Mouse (Mus musculus) layer of hippocampus, postnatal 14 days (tissue): ENCODE data around the gene Tnrc6b. TPM values are rescaled to one million over a fixed set of nuclear protein-coding genes. Genes with fewer than 3 reads are reported as not detected.

Experiments used
- DNase-seq, 2 experiments: peaks; one replicate each; pipeline ENCODE4 v3.0.0; 2021 to 2022; ENCODE audit warnings: low spot score in 2 of 2, mixed read lengths in 1 of 2
- total RNA-seq, 2 experiments: library from RNA; stranded (reverse); gene quantifications; 2 replicates each; pipeline ENCODE4 v1.2.3; 2021

Tnrc6b gene
- total RNA-seq, 2 experiments from 2014 or later, result 110 to 128 TPM

DNA sequence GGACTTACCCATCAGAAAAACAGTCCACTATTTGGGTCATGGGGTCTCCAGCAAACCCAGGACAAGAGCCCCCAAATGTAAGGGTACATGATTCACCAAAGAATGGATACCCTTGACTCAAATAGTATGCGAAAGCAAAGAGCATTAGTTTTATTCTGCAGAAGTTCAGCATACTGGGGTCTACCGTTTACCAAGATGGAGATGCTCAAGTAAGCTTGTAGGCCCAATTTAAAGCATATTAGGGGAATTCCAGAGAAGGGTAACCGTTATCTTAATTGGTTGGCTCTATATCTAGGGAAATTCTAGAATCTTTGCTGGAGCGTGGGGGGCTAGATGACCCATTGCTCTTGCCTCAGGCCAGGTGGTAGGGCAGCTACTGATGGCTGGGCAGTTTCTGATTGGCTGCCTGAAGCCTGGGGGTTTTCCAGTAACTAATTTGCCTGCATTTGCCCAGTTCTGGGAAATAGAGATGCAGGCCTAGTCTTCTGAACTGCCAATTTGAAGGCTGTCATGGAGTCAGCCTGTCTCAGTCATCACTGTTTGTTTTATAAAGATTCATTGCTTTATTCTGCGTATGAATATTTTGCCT is 70.2 kb downstream of the Tnrc6b start:
- no peak for DNase-seq

DNA sequence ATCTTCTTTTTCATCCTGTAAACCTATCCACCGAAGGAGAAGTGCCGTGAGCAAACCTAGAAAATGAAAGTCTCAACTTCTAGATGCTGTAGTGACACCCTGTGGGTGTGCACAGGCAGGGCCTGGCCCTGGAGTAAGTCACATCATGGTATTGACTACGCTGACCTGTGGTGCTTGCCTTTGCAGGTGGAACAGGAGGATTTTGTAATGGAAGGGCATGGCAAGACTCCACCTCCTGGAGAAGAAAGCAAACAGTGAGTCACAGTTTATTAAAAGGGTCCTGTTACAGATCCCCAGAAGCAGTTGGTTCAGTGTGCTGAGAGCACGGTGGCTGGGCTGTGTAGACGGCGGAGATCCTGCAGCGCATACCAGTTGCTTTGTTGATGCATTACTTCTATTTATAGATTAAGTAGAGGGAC is 73.4 kb downstream of the Tnrc6b start:
- DNase-seq, result no peak

DNA sequence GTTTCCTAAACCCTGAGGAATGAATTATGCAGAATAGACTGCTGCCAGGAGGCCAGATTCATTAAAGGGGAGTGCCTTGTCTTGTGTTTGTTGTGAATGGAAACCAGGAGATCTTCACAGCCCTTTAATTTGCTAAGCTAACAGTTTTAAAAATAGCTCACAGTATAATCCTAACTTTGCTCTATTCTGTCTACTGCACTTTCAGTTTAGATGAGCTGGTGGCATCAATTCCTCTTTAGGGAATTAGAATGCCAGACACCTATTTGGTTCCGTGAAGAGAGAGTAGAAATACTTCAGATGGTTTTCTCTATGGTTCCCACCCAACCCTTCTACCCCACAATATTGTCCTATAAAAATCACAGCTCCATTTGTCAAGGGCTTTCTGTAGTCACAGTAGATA is 74.6 kb downstream of the Tnrc6b start:
- no peak for DNase-seq

DNA sequence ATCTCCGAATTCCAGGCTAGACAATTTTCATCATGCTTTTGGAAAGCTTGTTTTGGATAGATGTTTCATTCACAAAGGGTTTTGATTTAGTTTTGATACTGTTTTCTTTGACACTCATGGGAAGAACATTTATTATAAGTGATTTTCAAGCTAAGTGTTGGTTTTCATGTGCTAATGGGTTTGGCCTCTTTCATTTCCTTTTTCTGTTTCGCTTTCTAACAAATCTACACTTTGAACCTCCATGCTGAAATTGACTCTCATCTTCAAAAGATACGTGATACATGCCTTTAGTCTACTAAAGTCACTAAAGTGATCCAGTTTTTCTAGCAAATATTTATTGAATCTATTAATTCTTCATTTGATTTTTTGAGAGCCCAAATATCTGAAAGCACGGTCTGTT is 76.6 kb downstream of the Tnrc6b start:
- no peak for DNase-seq

DNA sequence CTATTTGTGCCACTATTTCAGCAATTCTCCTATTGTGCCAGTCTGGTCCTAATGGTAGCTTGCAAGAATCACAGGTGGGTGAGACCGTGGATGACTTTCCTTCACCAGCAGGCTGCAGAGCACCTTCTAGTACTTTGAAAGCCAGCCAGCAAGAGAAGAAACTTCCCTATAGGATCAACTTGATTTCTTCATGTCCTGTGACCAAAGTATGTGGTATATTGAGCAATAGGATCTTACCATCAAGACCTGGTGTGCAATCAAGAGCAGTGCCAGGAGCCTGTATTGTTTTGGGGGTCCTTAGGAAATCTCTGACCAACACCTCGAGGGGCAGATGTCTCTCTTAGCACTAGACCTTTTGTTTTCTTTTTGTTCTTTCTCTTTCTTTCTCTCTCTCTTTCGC is 81.4 kb downstream of the Tnrc6b start:
- no peak for DNase-seq

DNA sequence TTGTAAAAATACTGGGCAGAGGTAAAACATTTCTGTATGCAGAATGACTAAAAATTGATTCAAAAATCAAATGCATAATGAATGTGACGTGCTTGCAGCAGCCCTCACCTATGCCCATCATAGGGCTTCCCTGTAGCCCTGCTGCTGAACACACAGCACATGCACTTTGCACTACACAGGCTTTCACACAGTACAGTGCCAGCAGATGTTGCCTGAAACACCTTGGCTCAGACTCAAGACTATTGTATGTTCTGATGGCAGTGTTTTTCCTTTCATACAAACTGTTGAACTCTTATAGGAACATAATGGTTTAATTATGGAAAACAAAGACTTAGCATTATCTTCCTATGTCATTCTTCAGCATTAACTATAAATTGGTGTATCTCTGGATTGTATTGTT is 84.0 kb downstream of the Tnrc6b start:
- DNase-seq, result no peak

DNA sequence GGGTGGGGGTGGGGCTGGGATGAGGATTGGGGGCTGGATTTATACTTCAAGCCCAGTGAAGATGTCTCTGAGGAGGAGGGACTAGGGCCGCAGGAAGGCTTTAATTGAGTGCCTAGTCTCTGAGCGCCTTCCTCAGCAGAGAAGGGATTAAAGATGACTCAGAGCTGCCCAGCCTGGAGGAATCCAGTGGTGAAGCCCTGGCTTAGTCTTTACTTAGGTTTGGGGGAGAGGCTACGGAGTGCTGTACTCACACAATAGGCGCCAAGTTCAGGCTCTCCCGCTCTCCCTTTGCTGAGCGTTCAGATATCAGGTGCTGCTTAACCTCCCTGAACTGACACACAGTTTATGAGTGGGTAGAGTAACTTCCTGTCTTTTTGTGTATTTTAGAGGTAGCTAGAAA is 86.6 kb downstream of the Tnrc6b start:
- DNase-seq, result no peak

DNA sequence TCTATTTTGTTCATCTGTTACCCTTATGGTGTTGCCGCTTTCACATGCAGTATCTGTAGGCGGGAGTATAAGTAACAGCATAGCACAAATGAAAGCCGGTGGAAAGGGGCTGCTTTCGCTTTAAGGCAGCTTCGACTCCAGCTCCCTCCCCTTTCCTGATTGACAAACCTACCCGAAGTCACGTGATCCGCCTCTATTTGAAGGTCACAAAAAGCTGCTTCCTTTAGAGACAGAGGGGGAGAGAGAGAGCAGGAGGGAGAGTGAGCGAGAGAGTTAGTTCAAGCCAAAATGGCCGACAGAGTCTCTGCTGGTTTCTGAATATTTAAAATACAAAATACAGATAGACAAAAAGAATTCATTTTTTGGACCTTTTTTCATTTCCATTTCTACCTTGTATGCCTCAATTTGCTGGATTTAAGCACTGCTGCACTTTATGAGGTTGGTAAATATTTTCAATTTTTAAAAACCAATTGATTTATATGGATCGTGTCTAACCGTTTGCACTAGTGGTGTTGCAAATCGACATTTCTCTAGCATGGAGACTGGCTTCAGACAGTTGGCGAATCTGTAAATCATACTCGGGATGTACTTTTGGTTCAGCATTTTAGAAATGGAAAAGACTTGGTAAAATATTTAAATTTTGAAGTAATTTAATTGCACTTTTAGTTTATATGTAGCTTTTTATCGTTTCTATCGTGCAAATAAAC is 87.4 kb downstream of the Tnrc6b start:
- DNase-seq, result peak; percentile 82 to 97

DNA sequence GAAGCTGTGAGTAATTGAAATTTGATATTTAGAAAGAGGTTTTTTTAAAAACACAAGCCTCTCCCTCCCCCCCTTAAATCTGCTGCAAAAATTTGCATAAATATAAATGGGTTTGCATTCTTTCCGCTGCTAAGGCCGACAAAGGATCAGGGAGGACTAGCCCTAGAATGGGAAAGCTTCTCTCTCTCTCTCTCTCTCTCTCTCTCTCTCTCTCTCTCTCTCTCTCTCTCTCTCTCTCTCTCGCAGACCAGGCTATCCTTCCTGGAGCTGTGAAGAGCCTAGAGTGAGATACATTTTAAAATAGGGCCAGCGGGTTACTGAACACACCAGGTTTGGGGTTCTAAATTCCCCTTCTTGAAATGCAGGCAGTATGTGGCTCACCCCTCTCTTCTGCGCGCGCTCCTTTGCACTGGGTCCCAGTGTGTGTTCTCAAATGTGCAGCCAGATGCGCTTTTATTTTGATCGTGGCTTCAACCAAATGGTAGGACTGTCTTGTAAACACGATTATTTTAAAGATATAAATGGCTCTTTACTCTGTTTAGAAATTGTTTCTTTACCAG is 88.0 kb downstream of the Tnrc6b start:
- peak; percentile 50 to 57 for DNase-seq

DNA sequence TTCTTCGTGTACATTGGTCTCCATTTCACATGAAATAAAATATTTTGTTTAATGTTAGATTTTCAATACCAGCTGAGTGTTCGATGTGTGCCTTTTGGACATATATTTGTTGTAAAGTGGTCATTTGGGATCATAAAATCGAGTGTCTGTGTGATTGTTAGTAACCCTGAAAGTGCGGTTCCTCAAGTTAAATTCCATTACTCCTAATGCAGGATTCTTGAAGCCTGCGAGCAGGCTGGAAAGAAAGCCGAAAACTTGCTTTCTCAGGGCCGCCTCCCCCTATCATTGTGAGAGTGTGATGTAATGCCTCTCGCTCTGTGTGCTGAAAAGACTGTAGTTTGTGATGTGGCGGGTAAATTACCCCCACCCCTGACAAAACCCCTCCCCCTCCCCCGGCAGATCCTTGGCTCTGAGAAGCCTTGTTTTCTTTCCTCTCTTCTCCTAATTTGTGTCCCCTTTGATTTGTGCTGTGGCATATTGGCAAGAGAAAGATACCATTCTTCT is 88.6 kb downstream of the Tnrc6b start:
- peak; percentile 29 to 55 for DNase-seq

DNA sequence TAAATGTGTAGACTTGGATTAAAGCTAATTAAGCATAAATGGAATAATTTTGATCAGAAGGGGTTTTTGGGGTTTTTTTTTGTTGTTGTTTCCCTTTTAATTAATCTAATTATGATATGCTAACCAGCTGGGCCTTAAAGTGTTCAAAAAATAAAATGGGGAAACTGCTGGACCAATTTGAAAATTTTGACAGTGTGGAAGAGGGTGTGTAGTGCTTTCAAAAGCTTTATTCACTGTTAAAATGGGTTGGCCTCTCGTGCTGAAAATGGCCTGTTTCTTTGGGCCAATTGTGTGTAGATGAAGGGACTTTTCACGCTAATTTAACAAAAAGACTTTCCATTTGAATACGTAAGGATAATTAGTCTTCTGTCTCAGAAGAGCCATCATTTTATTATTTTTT is 89.1 kb downstream of the Tnrc6b start:
- DNase-seq, result peak in 1 of 2 experiments; percentile 21

DNA sequence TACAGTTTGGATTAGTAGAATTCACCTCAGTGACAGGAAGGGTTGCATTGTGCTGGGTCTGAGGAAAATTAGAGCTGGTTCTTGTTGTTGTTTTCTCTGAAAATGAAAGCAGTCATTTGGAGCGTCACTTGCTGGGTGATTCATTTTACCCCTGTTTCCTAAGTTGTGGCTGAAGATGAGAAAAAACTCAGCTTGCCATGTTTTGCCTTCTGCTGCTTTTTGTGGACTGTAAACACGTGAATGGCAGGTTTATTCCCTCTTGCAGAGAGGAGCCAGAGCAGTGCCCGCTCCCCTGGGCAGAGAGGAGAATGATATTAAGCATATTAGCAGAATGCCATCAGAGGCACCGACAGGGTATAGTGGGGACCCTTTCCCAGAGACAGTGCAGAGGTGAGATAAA is 89.7 kb downstream of the Tnrc6b start:
- DNase-seq, result peak in 1 of 2 experiments; percentile 20

DNA sequence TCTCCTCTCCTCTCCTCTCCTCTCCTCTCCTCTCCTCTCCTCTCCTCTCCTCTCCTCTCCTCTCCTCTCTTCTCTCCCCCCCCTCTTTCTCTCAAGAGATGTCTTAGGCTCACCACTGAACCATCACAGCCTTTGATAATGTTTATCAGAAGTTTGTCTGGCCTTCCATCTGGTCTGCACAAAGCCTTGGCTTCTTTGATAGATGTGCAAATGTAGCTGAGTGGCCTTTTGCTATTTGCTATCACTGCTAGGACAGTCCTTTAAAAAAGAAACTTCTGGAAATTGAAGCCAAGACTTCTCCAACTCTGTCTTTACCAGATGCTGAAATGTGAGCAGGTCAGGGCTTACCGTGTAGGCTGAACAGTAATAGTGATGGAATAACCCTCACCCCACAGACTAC is 90.5 kb downstream of the Tnrc6b start:
- DNase-seq, result no peak

DNA sequence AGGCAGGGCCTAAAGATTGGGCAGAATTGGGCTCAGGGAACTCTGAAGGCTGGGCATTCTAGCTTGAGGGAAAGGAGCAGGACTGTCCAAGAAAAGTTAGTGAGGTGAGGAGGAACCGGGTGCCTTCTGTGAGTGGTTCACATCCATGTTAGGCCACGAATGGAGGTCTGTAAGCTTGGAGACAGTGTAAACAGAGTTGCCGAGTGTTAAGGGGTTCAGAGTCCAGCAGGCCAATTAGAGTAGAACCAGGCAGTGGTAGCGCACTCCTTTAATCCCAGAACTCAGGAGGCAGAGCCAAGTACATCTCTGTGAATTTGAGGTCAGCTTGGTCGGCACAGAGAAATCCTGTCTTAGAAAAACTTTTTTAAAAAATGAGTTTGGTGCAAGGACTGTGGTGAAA is 96.0 kb downstream of the Tnrc6b start:
- no peak for DNase-seq

DNA sequence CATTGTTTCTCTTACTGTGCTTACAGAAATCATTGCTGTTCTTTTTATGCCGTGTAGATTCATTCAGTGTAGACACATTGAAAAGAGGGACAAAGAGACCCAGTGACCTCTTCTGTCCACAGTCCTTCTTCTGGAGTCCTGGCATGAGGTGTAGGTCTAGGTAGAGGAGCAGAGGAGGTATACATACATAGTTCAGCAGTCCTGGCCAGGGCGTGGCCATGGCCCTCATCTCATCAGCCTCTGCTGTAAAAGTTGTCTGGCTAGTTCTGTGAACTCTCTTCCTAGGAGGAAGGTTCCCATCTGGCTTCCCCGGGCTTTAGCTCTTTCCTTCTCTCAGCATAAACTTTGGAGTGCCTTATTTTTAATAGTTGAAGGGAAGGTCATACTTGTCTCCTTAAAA is 99.1 kb downstream of the Tnrc6b start:
- no peak for DNase-seq

DNA sequence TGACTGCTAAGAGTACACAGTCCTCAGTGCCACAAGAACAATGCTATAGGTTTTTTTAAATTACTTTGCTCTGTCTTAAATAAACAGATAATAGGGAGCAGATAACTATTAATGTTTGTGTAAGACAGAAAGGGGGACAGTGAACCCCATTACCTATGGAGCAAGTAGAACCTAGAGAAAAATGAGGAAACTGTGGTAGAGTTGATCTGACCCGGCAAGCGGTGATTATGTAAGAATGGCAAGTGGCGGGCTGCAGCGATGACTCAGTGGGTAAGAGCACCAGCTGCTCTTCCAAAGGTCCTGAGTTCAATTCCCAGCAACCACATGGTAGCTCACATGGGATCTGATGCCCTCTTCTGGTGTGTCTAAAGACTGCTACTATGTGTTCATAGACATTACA is 101.7 kb downstream of the Tnrc6b start:
- DNase-seq, result no peak

DNA sequence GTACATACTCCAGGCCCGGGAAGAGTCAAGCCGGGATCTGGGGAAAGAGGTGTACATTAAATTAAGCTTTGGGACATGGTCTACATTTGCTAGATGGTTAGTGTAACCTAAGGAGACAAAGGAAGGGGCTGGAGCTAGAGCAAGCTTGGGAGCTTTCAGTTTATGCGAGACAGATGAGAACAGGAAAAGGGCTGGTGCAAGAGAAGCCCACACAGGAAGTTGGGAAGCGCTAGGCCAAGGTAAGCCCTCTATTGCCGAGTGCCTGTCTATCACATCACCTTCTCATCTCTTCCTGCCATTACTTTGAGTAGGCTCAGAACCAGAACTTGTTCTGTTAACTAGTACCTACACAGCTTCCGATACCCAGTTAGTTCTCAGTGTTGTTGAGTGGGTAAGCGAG is 103.7 kb downstream of the Tnrc6b start:
- no peak for DNase-seq

DNA sequence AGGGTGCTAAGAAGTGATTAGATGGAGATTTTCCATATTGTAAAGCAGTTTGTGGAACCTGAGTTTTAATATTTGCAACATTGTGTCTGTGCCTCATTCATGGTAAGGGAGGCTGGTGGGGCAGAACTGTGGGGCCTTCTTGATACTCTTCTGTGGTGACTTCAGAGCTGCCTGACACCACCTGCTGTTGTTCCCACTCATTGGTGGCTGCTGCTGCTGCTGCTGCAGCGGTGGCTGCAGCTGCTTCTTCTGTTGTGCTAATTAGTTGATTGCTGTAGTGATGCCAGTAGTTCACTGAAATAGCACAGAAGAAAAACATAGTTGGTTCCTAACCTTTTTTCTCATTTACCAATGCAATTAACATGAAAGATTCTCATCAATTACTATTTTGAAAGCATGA is 111.2 kb downstream of the Tnrc6b start:
- DNase-seq, result no peak

DNA sequence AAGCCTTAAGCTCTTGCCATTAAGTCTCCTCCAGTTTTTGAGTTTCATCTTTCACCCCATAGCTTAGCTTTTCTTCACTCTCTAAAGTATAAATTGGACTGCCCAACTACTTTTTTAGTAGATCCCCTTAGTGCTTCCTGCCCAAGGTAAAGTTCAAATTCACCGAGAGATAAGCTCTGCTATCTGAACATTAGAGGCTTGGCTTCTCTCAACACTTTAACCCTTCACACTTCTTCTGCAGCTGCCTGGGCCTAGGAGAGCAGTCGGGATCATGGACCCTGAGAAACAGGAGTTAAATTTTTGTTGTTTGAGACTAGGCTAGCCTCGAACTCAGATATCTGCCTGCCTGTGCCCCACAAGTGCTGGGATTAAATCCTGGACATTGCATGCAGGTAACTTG is 120.1 kb downstream of the Tnrc6b start:
- no peak for DNase-seq

DNA sequence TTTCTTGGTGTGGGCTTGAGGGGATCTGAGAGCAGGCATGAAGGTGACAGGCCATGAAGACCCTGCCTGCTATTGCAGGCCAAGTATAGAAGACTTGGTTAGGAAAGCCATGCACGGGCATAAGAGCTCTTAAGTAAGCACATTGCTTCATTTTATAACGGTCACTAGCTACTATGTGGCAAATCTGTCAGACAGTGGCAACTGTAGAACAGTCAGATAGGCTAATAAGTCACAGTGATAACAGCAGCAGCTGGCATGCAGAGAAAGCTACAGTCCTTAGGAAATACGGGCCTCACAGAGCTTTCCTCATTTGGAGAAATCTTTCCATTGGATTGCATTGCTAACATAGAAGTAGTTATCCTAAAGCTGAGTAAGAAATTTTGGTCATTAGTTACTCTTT is 121.7 kb downstream of the Tnrc6b start:
- DNase-seq, result no peak

DNA sequence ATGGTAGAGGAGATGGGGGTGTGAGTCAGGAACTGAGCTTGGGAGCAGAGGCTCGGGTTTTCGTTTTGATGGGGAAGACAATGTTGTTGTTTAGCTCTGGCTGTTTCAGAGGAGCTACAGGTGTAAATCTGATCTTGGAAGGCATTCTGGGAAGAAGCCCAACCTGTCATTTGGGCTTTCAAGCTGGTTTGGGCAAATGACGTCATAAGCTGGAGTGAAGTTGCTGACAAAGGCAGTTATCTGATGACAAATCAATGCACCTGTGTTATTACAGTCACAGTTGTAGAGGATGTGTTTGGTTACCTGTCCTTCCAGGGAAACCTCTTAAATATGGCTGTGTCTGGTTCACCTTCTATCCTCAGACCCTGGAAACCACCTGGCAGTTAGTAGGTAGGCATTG is 125.1 kb downstream of the Tnrc6b start:
- no peak for DNase-seq

DNA sequence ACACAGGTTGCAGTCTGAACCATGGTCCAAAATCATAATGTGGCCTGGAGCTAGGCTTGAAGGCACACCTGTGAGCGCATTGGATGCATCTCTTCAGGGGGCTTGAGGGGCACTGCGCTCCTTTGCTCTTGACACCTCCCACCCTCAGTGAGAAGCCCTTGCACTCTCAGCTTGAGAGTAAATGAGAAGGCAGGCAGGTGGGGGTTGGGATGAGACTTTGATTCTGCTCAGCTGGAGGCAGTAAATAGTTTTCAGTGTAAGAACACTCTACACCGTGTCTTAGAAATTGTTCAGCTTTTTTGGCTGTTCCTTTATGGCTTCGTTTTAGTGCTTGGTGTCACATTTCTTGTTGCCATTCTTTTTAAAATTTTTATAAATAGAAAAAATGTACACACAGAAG is 127.7 kb downstream of the Tnrc6b start:
- DNase-seq, result no peak
